Mouse (Mus musculus) stomach, embryonic 15.5 days (tissue): ENCODE measurements around the gene Pitpnm3. TPM values are rescaled to one million over a fixed set of nuclear protein-coding genes. Genes with fewer than 3 reads are reported as not detected.

Source experiments
- ATAC-seq: fragments of 200-750 bp; cut with Nextera tagmentation; 2 replicates; pipeline ENCODE4 v1.8.0; 2017; ENCODE audit warnings: low read depth, moderate number of reproducible peaks, moderate TSS enrichment; ENCODE audit not compliant: insufficient read depth, low FRiP score
- H3K27ac ChIP-seq: fragments of 300-500 bp; sonication (generic); 2 replicates; pipeline ENCODE4 v1.5.1; 2015; ENCODE audit warnings: mild to moderate bottlenecking, inconsistent platforms
- H3K27me3 ChIP-seq: fragments of 300-500 bp; sonication (generic); replicated peaks from 2 replicates; pipeline ENCODE4 v1.6.1; 2015; ENCODE audit warnings: inconsistent platforms
- H3K36me3 ChIP-seq: fragments of 300-500 bp; sonication (generic); 2 replicates; pipeline ENCODE4 v1.6.1; 2015; ENCODE audit warnings: inconsistent platforms
- H3K4me1 ChIP-seq: fragments of 300-500 bp; sonication (generic); 2 replicates; pipeline ENCODE4 v1.6.1; 2015; ENCODE audit warnings: inconsistent platforms
- H3K4me2 ChIP-seq: fragments of 300-500 bp; sonication (generic); 2 replicates; pipeline ENCODE4 v1.6.1; 2015; ENCODE audit warnings: mild to moderate bottlenecking, inconsistent platforms
- H3K4me3 ChIP-seq: fragments of 300-500 bp; sonication (generic); replicated peaks from 2 replicates; pipeline ENCODE4 v1.5.1; 2015; ENCODE audit warnings: inconsistent platforms
- H3K9ac ChIP-seq: fragments of 300-500 bp; sonication (generic); 2 replicates; pipeline ENCODE4 v1.6.1; 2015; ENCODE audit warnings: inconsistent platforms
- H3K9me3 ChIP-seq: fragments of 300-500 bp; sonication (generic); 2 replicates; pipeline ENCODE4 v1.6.1; 2016; ENCODE audit warnings: inconsistent platforms
- WGBS: fragments of 180-500 bp; shearing (Covaris S2); methylation state at CpG from one replicate; pipeline ENCODE4 v1.1.7; 2015; 5-methylcytosine and 5-hydroxymethylcytosine counted together
- polyA plus RNA-seq: library from polyadenylated mRNA; unstranded; fragments of >200 nt; fragmentation: Nextera tagmentation; extraction: Ambion mirVana; gene quantifications from 2 replicates; pipeline ENCODE4 v1.2.1, GENCODE M21; 2015

The Pitpnm3 gene
- polyA plus RNA-seq, 1 experiment from 2014 or later = 0.53 TPM

GRCm38 (mm10) chr11:72065103-72065502 is 70.5 kb downstream of the Pitpnm3 start:
- Histone ChIP-seq H3K27ac (no peak overlapping the region), H3K9ac (no peak overlapping the region), H3K36me3 (no peaks in the 10 kb centered on the region), H3K9me3 (no peaks in the 10 kb centered on the region), H3K27me3 (no peaks in the 10 kb centered on the region), H3K4me3 (no peak overlapping the region), H3K4me1 (no peaks in the 10 kb centered on the region), H3K4me2 (no peak overlapping the region)
- WGBS = 91% methylated on average over 8 of the region's 8 CpGs
- ATAC-seq = no peak

GRCm38 (mm10) chr11:72064414-72064813 is 71.2 kb downstream of the Pitpnm3 start:
- Histone ChIP-seq H3K4me1 (no peaks in the 10 kb centered on the region), H3K36me3 (no peaks in the 10 kb centered on the region), H3K4me3 (no peak overlapping the region), H3K27ac (no peak overlapping the region), H3K4me2 (no peak overlapping the region), H3K9ac (no peak overlapping the region), H3K9me3 (no peaks in the 10 kb centered on the region), H3K27me3 (no peaks in the 10 kb centered on the region)
- whole genome bisulfite sequencing = 75% methylated on average over 6 of the region's 6 CpGs
- no peak for ATAC-seq

- no peak for ATAC-seq
- Histone ChIP-seq H3K9me3 (no peaks in the 10 kb centered on the region), H3K9ac (no peak overlapping the region), H3K4me3 (no peak overlapping the region), H3K4me2 (no peak overlapping the region), H3K4me1 (no peaks in the 10 kb centered on the region), H3K27ac (no peak overlapping the region), H3K36me3 (no peaks in the 10 kb centered on the region), H3K27me3 (no peaks in the 10 kb centered on the region)
- 67% methylated on average over 13 of the region's 13 CpGs for WGBS
These were observed 74.4 kb downstream of the Pitpnm3 start for GRCm38 (mm10) chr11:72061093-72061620.

GRCm38 (mm10) chr11:72060416-72060815 is 75.2 kb downstream of the Pitpnm3 start:
- H3K4me3 ChIP-seq = no peak overlapping the region
- no peaks in the 10 kb centered on the region for H3K9me3 ChIP-seq
- ATAC-seq = no peak
- no peaks in the 10 kb centered on the region for H3K36me3 ChIP-seq
- H3K27ac ChIP-seq = no peak overlapping the region
- H3K27me3 ChIP-seq = no peaks in the 10 kb centered on the region
- no peaks in the 10 kb centered on the region for H3K4me1 ChIP-seq
- WGBS = 77% methylated on average over 9 of the region's 9 CpGs
- no peak overlapping the region for H3K4me2 ChIP-seq
- H3K9ac ChIP-seq = no peak overlapping the region

- Histone ChIP-seq H3K4me2 (no peak overlapping the region), H3K36me3 (no peaks in the 10 kb centered on the region), H3K9ac (no peak overlapping the region), H3K4me3 (no peak overlapping the region), H3K27ac (no peak overlapping the region), H3K9me3 (no peaks in the 10 kb centered on the region), H3K4me1 (no peaks in the 10 kb centered on the region), H3K27me3 (0 out of 2 replicates have a peak, but pooled peaks cover 5% of the 10 kb centered on the region)
- 64% methylated on average over 3 of the region's 3 CpGs for whole genome bisulfite sequencing
- no peak for ATAC-seq
These were observed 78.4 kb downstream of the Pitpnm3 start for GRCm38 (mm10) chr11:72057166-72057565.

- WGBS = 26% methylated on average over 2 of the region's 2 CpGs
These were observed 80.4 kb downstream of the Pitpnm3 start for GRCm38 (mm10) chr11:72055176-72055575.

GRCm38 (mm10) chr11:72052636-72053035 is 82.9 kb downstream of the Pitpnm3 start:
- no peak overlapping the region for H3K4me2 ChIP-seq
- H3K9ac ChIP-seq = no peak overlapping the region
- no peaks in the 10 kb centered on the region for H3K9me3 ChIP-seq
- H3K4me1 ChIP-seq = 0 out of 2 replicates have a peak, but pooled peaks cover 14% of the 10 kb centered on the region
- no peak overlapping the region for H3K4me3 ChIP-seq
- peaks cover 11% of the 10 kb centered on the region; the same call in 1 of the 2 replicates for H3K27me3 ChIP-seq
- H3K27ac ChIP-seq = no peak overlapping the region
- ATAC-seq = no peak
- WGBS = 13% methylated on average over 5 of the region's 5 CpGs
- 0 out of 2 replicates have a peak, but pooled peaks cover under 1% of the 10 kb centered on the region for H3K36me3 ChIP-seq

More at GRCm38 (mm10) chr11:72055176-72055575, 80.4 kb downstream of the Pitpnm3 start:
- no peak overlapping the region for H3K4me2 ChIP-seq
- peaks cover 5% of the 10 kb centered on the region; the same call in 1 of the 2 replicates for H3K27me3 ChIP-seq
- H3K4me3 ChIP-seq = no peak overlapping the region
- H3K9ac ChIP-seq = no peak overlapping the region
- no peaks in the 10 kb centered on the region for H3K9me3 ChIP-seq
- ATAC-seq = no peak
- H3K27ac ChIP-seq = no peak overlapping the region
- no peaks in the 10 kb centered on the region for H3K36me3 ChIP-seq
- 0 out of 2 replicates have a peak, but pooled peaks cover 11% of the 10 kb centered on the region for H3K4me1 ChIP-seq

- 79% methylated on average over 3 of the region's 3 CpGs for WGBS
- Histone ChIP-seq H3K4me1 (0 out of 2 replicates have a peak, but pooled peaks cover 14% of the 10 kb centered on the region), H3K36me3 (0 out of 2 replicates have a peak, but pooled peaks cover 2% of the 10 kb centered on the region), H3K4me3 (no peak overlapping the region), H3K9me3 (no peaks in the 10 kb centered on the region), H3K27me3 (peaks cover 11% of the 10 kb centered on the region; the same call in 1 of the 2 replicates), H3K4me2 (no peak overlapping the region), H3K27ac (no peak overlapping the region), H3K9ac (no peak overlapping the region)
- ATAC-seq = no peak
These were observed 83.4 kb downstream of the Pitpnm3 start for GRCm38 (mm10) chr11:72052221-72052620.

- peaks cover 9% of the 10 kb centered on the region; the same call in 1 of the 2 replicates for H3K36me3 ChIP-seq
- H3K27me3 ChIP-seq = peaks cover 11% of the 10 kb centered on the region; the same call in 1 of the 2 replicates
- 0 out of 2 replicates have a peak, but pooled peaks cover 14% of the 10 kb centered on the region for H3K4me1 ChIP-seq
- H3K4me3 ChIP-seq = peak overlapping the region; percentile 49
- no peak overlapping the region for H3K27ac ChIP-seq
- ATAC-seq = peak; percentile 65
- H3K4me2 ChIP-seq = peak overlapping the region; percentile 92
- WGBS = 2% methylated on average over 44 of the region's 45 CpGs
- peak overlapping the region; percentile 7; the same call in 1 of the 2 replicates for H3K9ac ChIP-seq
- H3K9me3 ChIP-seq = no peaks in the 10 kb centered on the region
These were observed 84.4 kb downstream of the Pitpnm3 start for GRCm38 (mm10) chr11:72050895-72051858.

- no peak for ATAC-seq
- H3K4me1 ChIP-seq = 0 out of 2 replicates have a peak, but pooled peaks cover 14% of the 10 kb centered on the region
These were observed 85.2 kb downstream of the Pitpnm3 start for GRCm38 (mm10) chr11:72050168-72050894.

GRCm38 (mm10) chr11:72049171-72049759 is 86.3 kb downstream of the Pitpnm3 start:
- peaks cover 13% of the 10 kb centered on the region; the same call in 1 of the 2 replicates for H3K36me3 ChIP-seq
- no peak overlapping the region for H3K9ac ChIP-seq
- 0 out of 2 replicates have a peak, but pooled peaks cover 14% of the 10 kb centered on the region for H3K4me1 ChIP-seq
- H3K27me3 ChIP-seq = peaks cover 11% of the 10 kb centered on the region; the same call in 1 of the 2 replicates
- no peak overlapping the region for H3K4me2 ChIP-seq
- no peak overlapping the region for H3K27ac ChIP-seq
- H3K4me3 ChIP-seq = no peak overlapping the region
- no peaks in the 10 kb centered on the region for H3K9me3 ChIP-seq
- no peak for ATAC-seq
- WGBS = 76% methylated on average over 8 of the region's 8 CpGs

More at GRCm38 (mm10) chr11:72050168-72050894, 85.2 kb downstream of the Pitpnm3 start:
- Histone ChIP-seq H3K27ac (no peak overlapping the region), H3K36me3 (peaks cover 13% of the 10 kb centered on the region; the same call in 1 of the 2 replicates), H3K9ac (no peak overlapping the region), H3K4me3 (peak overlapping the region; percentile 49), H3K9me3 (no peaks in the 10 kb centered on the region), H3K4me2 (peak overlapping the region; percentile 92), H3K27me3 (peaks cover 11% of the 10 kb centered on the region; the same call in 1 of the 2 replicates)
- WGBS = 23% methylated on average over 14 of the region's 14 CpGs
